Mouse (Mus musculus) limb, embryonic 11.5 days (tissue): Measurements from ENCODE around the gene Son. TPM values are rescaled to one million over a fixed set of nuclear protein-coding genes. Genes with fewer than 3 reads are reported as not detected.

Experiments used
- ATAC-seq: fragments of 200-750 bp; cut with Nextera tagmentation; 2 replicates; pipeline ENCODE4 v1.8.0; 2017; ENCODE audit warnings: low read depth; ENCODE audit not compliant: insufficient number of reproducible peaks, low FRiP score, low TSS enrichment
- DNase-seq: peaks from one replicate; pipeline ENCODE4 v3.0.0-alpha.2; 2015; ENCODE audit warnings: low spot score
- H3K27ac ChIP-seq: fragments of 300-500 bp; sonication (generic); replicated peaks from 2 replicates; pipeline ENCODE4 v1.5.1; 2014; ENCODE audit warnings: low read depth, mild to moderate bottlenecking, low read length
- H3K27me3 ChIP-seq: fragments of 300-500 bp; sonication (generic); 2 replicates; pipeline ENCODE4 v1.6.1; 2014; ENCODE audit warnings: mild to moderate bottlenecking, low read length, mixed read lengths; ENCODE audit not compliant: control insufficient read depth, insufficient read depth
- H3K36me3 ChIP-seq: fragments of 300-500 bp; sonication (generic); 2 replicates; pipeline ENCODE4 v1.6.1; 2014; ENCODE audit warnings: mild to moderate bottlenecking, low read length, moderate library complexity, mixed read lengths; ENCODE audit not compliant: control insufficient read depth, insufficient read depth
- H3K4me1 ChIP-seq: fragments of 300-500 bp; sonication (generic); 2 replicates; pipeline ENCODE4 v1.6.1; 2014; ENCODE audit warnings: low read length, mixed read lengths; ENCODE audit not compliant: control insufficient read depth, insufficient read depth
- H3K4me2 ChIP-seq: fragments of 300-500 bp; sonication (generic); 2 replicates; pipeline ENCODE4 v1.6.1; 2014; ENCODE audit warnings: low read depth, mild to moderate bottlenecking, moderate library complexity; ENCODE audit not compliant: severe bottlenecking
- H3K4me3 ChIP-seq: fragments of 300-500 bp; sonication (generic); 2 replicates; pipeline ENCODE4 v1.5.1; 2014; ENCODE audit warnings: low read depth, low read length
- H3K9ac ChIP-seq: fragments of 300-500 bp; sonication (generic); 2 replicates; pipeline ENCODE4 v1.6.1; 2014; ENCODE audit warnings: mild to moderate bottlenecking, low read length
- H3K9me3 ChIP-seq: fragments of 300-500 bp; sonication (generic); 2 replicates; pipeline ENCODE4 v1.6.1; 2016; ENCODE audit warnings: low read length; ENCODE audit not compliant: control insufficient read depth
- whole genome bisulfite sequencing: fragments of 180-500 bp; shearing (Covaris S2); extraction: QIAGEN DNeasy Blood & Tissue Kit; methylation state at CpG from one replicate; pipeline ENCODE4 v1.1.7; 2014; 5-methylcytosine and 5-hydroxymethylcytosine counted together
- polyA plus RNA-seq: library from polyadenylated mRNA; unstranded; fragments of >200 nt; fragmentation: Nextera tagmentation; extraction: Ambion mirVana; gene quantifications from 2 replicates; pipeline ENCODE4 v1.2.1, GENCODE M21; 2014

Son gene
- polyA plus RNA-seq, 1 experiment from 2014 or later: 151 TPM

- WGBS: 88% methylated on average over 3 of the region's 3 CpGs
- H3K36me3 ChIP-seq: peaks cover 24% of the 10 kb centered on the region
Observed at GRCm38 (mm10) chr16:91628673-91629072, 18.6 kb upstream of the Son start.

GRCm38 (mm10) chr16:91629749-91630148 lies 17.6 kb upstream of the Son start:
- WGBS: 84% methylated on average over 4 of the region's 4 CpGs
- H3K4me3 ChIP-seq: no peak overlapping the region
- H3K36me3 ChIP-seq: peaks cover 24% of the 10 kb centered on the region

More at GRCm38 (mm10) chr16:91628673-91629072, 18.6 kb upstream of the Son start:
- DNase-seq (no peak), ATAC-seq (no peak)
- no peaks in the 10 kb centered on the region for H3K27me3 ChIP-seq
- no peak overlapping the region for H3K4me3 ChIP-seq
- no peak overlapping the region for H3K4me2 ChIP-seq
- no peak overlapping the region for H3K27ac ChIP-seq
- no peak overlapping the region for H3K9ac ChIP-seq
- H3K9me3 ChIP-seq: no peaks in the 10 kb centered on the region
- no peaks in the 10 kb centered on the region for H3K4me1 ChIP-seq

GRCm38 (mm10) chr16:91630584-91630983 lies 16.7 kb upstream of the Son start:
- WGBS: 79% methylated on average over 1 of the region's 1 CpGs
- DNase-seq: no peak

More at GRCm38 (mm10) chr16:91629749-91630148, 17.6 kb upstream of the Son start:
- no peaks in the 10 kb centered on the region for H3K4me1 ChIP-seq
- H3K4me2 ChIP-seq: no peak overlapping the region
- no peak for DNase-seq
- no peak overlapping the region for H3K9ac ChIP-seq
- ATAC-seq: no peak
- no peak overlapping the region for H3K27ac ChIP-seq
- H3K27me3 ChIP-seq: no peaks in the 10 kb centered on the region
- H3K9me3 ChIP-seq: no peaks in the 10 kb centered on the region

GRCm38 (mm10) chr16:91632439-91632838 lies 14.9 kb upstream of the Son start:
- Histone ChIP-seq H3K27me3 (no peaks in the 10 kb centered on the region), H3K9me3 (no peaks in the 10 kb centered on the region), H3K9ac (no peak overlapping the region), H3K36me3 (peaks cover 24% of the 10 kb centered on the region), H3K27ac (no peak overlapping the region), H3K4me1 (no peaks in the 10 kb centered on the region), H3K4me2 (no peak overlapping the region), H3K4me3 (no peak overlapping the region)
- DNase-seq (no peak), ATAC-seq (no peak)
- WGBS: 90% methylated on average over 5 of the region's 5 CpGs

More at GRCm38 (mm10) chr16:91630584-91630983, 16.7 kb upstream of the Son start:
- Histone ChIP-seq H3K9me3 (no peaks in the 10 kb centered on the region), H3K36me3 (peaks cover 20% of the 10 kb centered on the region), H3K4me2 (no peak overlapping the region), H3K4me3 (no peak overlapping the region), H3K4me1 (no peaks in the 10 kb centered on the region), H3K27ac (no peak overlapping the region), H3K9ac (no peak overlapping the region), H3K27me3 (no peaks in the 10 kb centered on the region)
- ATAC-seq: no peak

- 94% methylated on average over 7 of the region's 7 CpGs for WGBS
- no peak overlapping the region for H3K4me3 ChIP-seq
- no peak overlapping the region for H3K27ac ChIP-seq
- no peaks in the 10 kb centered on the region for H3K27me3 ChIP-seq
- H3K4me2 ChIP-seq: no peak overlapping the region
- ATAC-seq (no peak), DNase-seq (no peak)
- no peaks in the 10 kb centered on the region for H3K4me1 ChIP-seq
- no peak overlapping the region for H3K9ac ChIP-seq
- H3K36me3 ChIP-seq: peaks cover 29% of the 10 kb centered on the region
- H3K9me3 ChIP-seq: no peaks in the 10 kb centered on the region
Observed at GRCm38 (mm10) chr16:91632940-91633339, 14.4 kb upstream of the Son start.

- Histone ChIP-seq H3K4me3 (no peak overlapping the region), H3K36me3 (peaks cover 29% of the 10 kb centered on the region), H3K4me1 (no peaks in the 10 kb centered on the region), H3K9ac (no peak overlapping the region), H3K27ac (no peak overlapping the region), H3K27me3 (no peaks in the 10 kb centered on the region), H3K4me2 (no peak overlapping the region), H3K9me3 (no peaks in the 10 kb centered on the region)
- DNase-seq: no peak
- no peak for ATAC-seq
- 91% methylated on average over 12 of the region's 12 CpGs for WGBS
Observed at GRCm38 (mm10) chr16:91633641-91634040, 13.7 kb upstream of the Son start.

GRCm38 (mm10) chr16:91639161-91639560 lies 8.1 kb upstream of the Son start:
- no peak overlapping the region for H3K27ac ChIP-seq
- no peak for ATAC-seq
- H3K4me1 ChIP-seq: no peaks in the 10 kb centered on the region
- H3K9me3 ChIP-seq: no peaks in the 10 kb centered on the region
- WGBS: 96% methylated on average over 5 of the region's 5 CpGs
- H3K36me3 ChIP-seq: peaks cover 30% of the 10 kb centered on the region
- H3K27me3 ChIP-seq: no peaks in the 10 kb centered on the region
- no peak overlapping the region for H3K4me2 ChIP-seq
- no peak overlapping the region for H3K9ac ChIP-seq
- no peak overlapping the region for H3K4me3 ChIP-seq
- no peak for DNase-seq

GRCm38 (mm10) chr16:91639636-91640035 lies 7.7 kb upstream of the Son start:
- 92% methylated on average over 2 of the region's 2 CpGs for WGBS
- DNase-seq: no peak

GRCm38 (mm10) chr16:91640171-91640570 lies 7.1 kb upstream of the Son start:
- Histone ChIP-seq H3K9ac (no peak overlapping the region), H3K27ac (no peak overlapping the region), H3K4me2 (no peak overlapping the region), H3K36me3 (peaks cover 27% of the 10 kb centered on the region), H3K4me1 (no peaks in the 10 kb centered on the region), H3K4me3 (no peak overlapping the region), H3K9me3 (no peaks in the 10 kb centered on the region), H3K27me3 (no peaks in the 10 kb centered on the region)
- no peak for ATAC-seq
- no peak for DNase-seq
- 94% methylated on average over 8 of the region's 8 CpGs for WGBS

More at GRCm38 (mm10) chr16:91639636-91640035, 7.7 kb upstream of the Son start:
- H3K9me3 ChIP-seq: no peaks in the 10 kb centered on the region
- no peaks in the 10 kb centered on the region for H3K4me1 ChIP-seq
- no peak overlapping the region for H3K4me2 ChIP-seq
- no peak overlapping the region for H3K9ac ChIP-seq
- H3K36me3 ChIP-seq: peaks cover 30% of the 10 kb centered on the region
- H3K27me3 ChIP-seq: no peaks in the 10 kb centered on the region
- no peak overlapping the region for H3K4me3 ChIP-seq
- H3K27ac ChIP-seq: no peak overlapping the region
- ATAC-seq: no peak
